Mouse (Mus musculus): Measurements from ENCODE around the gene Srxn1. TPM values are rescaled to one million over a fixed set of nuclear protein-coding genes. Genes with fewer than 3 reads are reported as not detected.

Gene Srxn1
- polyA plus RNA-seq, 1 experiment from 2014 or later, result 15.2 TPM

DNA sequence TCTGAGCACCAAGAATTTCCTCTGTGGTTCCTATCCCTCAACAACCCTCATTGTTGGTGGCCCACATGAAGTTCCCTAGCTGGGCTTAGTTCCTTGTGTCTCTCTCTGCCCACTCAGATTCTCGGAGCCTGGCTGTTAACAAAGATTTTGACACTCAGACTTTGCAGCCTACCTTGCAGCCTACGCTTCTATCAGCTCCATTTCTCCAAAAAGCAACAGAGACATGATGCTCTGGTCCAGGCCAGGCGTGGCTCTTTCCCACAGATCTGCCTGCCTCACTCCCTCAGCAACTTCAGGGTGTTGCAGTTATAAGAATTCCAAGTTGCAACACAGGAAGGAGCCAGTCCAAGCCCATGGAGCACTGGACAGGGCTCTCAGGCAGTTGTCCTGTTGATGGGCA lies 24.5 kb downstream of the Srxn1 start:
- H3K4me1 ChIP-seq, result no peaks in the 10 kb centered on the region
- no peak for ATAC-seq (ENCODE audit: low FRiP score, low read depth)
- no peaks in the 10 kb centered on the region for H3K9me3 ChIP-seq
- WGBS, result 83% methylated on average over 3 of the region's 3 CpGs
- no peak overlapping the region for H3K4me3 ChIP-seq
- H3K4me2 ChIP-seq (replicated peaks), result no peak overlapping the region
- 0 out of 2 replicates have a peak, but pooled peaks cover 3% of the 10 kb centered on the region for H3K27me3 ChIP-seq
- no peak overlapping the region for H3K9ac ChIP-seq (replicated peaks)
- H3K27ac ChIP-seq (replicated peaks), result no peak overlapping the region
- no peaks in the 10 kb centered on the region for H3K36me3 ChIP-seq

DNA sequence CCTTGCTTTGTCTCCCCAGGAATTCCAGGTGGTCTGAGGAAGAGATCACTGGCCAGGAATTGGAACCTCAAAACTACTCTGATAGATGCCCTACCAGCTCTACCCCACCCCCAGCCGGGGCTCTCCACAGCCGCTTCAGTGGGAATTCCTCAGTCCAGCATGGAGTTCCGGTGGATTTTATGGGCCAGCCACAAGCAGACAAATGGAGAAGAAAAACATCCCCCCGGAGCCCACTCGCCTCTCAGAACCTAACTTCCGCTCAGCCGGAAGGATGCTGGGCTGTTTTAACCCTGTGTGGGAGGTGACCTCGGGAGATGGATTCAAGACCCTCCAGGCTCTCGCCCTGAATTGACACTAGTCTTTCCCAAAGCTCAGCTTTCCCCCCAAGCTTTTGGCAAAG lies 26.7 kb downstream of the Srxn1 start:
- H3K4me3 ChIP-seq, result no peak overlapping the region
- no peak overlapping the region for H3K9ac ChIP-seq (replicated peaks)
- WGBS, result 68% methylated on average over 9 of the region's 9 CpGs
- H3K4me2 ChIP-seq (replicated peaks), result no peak overlapping the region
- no peak for ATAC-seq (ENCODE audit: low FRiP score, low read depth)
- 0 out of 2 replicates have a peak, but pooled peaks cover 3% of the 10 kb centered on the region for H3K27me3 ChIP-seq
- H3K4me1 ChIP-seq, result no peaks in the 10 kb centered on the region
- H3K36me3 ChIP-seq, result no peaks in the 10 kb centered on the region
- no peaks in the 10 kb centered on the region for H3K9me3 ChIP-seq
- no peak overlapping the region for H3K27ac ChIP-seq (replicated peaks)

- Histone ChIP-seq H3K27me3 (0 out of 2 replicates have a peak, but pooled peaks cover 3% of the 10 kb centered on the region), H3K4me3 (no peak overlapping the region), H3K36me3 (no peaks in the 10 kb centered on the region), H3K9me3 (no peaks in the 10 kb centered on the region), H3K9ac (replicated peaks) (no peak overlapping the region), H3K4me2 (replicated peaks) (no peak overlapping the region), H3K27ac (replicated peaks) (no peak overlapping the region), H3K4me1 (no peaks in the 10 kb centered on the region)
- ATAC-seq (ENCODE audit: low FRiP score, low read depth), result no peak
- 76% methylated on average over 8 of the region's 8 CpGs for WGBS
Measured at GRCm38 (mm10) chr2:152132691-152133090, 27.4 kb downstream of the Srxn1 start.

DNA sequence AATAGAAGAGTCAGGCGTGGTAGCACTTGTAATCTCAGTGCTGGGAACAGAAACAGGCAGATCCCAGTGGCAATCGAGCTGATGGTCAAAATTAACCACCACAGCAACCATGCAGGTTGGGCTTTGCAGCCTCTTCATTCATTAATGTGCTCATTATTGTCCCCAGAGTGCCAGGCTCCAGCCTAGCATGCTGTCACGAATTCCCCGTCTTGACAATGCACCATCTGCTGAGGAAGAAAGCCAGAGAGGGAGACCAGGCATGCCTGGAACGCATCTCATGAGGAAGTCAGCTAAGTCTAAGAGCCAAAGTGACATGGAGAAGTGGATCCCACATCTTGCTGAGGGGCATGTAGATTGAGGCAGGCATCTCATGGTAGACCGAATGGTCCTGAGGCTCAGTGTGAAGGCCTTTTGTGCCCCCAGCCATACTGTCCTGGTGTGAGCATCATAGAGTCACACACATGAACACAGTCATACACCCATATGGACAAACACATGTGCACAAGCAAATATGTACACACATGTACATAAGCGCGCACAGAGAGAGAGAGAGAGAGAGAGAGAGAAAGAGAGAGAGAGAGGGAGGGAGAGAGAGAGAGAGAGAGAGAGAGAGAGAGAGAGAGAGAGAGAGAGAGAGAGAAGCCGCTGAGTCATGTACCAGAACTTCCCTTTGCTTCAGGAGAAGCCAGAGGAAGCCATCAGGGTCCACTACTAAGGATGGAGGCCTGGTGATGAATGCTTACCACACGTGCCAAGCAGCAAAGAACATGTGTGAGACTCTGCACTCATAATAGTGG lies 34.1 kb downstream of the Srxn1 start:
- H3K27me3 ChIP-seq, result peaks cover 47% of the 10 kb centered on the region
- H3K27ac ChIP-seq (replicated peaks), result no peak overlapping the region
- no peak for ATAC-seq (ENCODE audit: low FRiP score, low read depth)
- no peak overlapping the region for H3K9ac ChIP-seq (replicated peaks)
- 68% methylated on average over 10 of the region's 10 CpGs for WGBS
- no peak overlapping the region for H3K4me2 ChIP-seq (replicated peaks)
- no peak overlapping the region for H3K4me3 ChIP-seq
- no peaks in the 10 kb centered on the region for H3K36me3 ChIP-seq
- no peaks in the 10 kb centered on the region for H3K9me3 ChIP-seq
- H3K4me1 ChIP-seq, result peaks cover 37% of the 10 kb centered on the region

DNA sequence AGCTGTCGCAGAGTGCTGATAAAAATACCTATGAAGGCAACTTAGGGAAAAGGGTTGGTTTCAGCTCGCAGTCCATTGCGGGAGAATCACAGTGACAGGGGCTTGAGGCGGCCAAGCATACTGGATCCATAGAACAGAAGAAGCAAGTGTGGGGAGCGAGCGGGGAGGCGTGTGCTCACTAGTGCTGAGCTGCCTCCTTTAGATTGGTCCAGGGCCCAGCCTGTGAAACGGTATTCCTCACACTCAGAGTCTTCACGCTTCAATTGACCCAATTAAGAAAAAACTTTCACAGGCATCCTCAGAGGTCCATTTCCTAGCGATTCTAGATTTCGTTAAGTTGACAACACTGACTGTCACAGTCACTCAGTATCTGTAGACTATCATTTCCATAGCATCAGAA lies 35.6 kb downstream of the Srxn1 start:
- Histone ChIP-seq H3K9ac (replicated peaks) (no peak overlapping the region), H3K36me3 (no peaks in the 10 kb centered on the region), H3K9me3 (no peaks in the 10 kb centered on the region), H3K4me2 (replicated peaks) (no peak overlapping the region), H3K4me1 (peaks cover 37% of the 10 kb centered on the region), H3K27ac (replicated peaks) (no peak overlapping the region), H3K27me3 (peaks cover 62% of the 10 kb centered on the region), H3K4me3 (no peak overlapping the region)
- WGBS, result 31% methylated on average over 11 of the region's 11 CpGs
- ATAC-seq (ENCODE audit: low FRiP score, low read depth), result no peak

- peaks cover 37% of the 10 kb centered on the region for H3K4me1 ChIP-seq
- H3K4me2 ChIP-seq (replicated peaks), result peak overlapping the region; percentile 78
- 47% methylated on average over 1 of the region's 1 CpGs for WGBS
- peak overlapping the region; percentile 26 for H3K4me3 ChIP-seq
- no peak overlapping the region for H3K9ac ChIP-seq (replicated peaks)
- no peaks in the 10 kb centered on the region for H3K9me3 ChIP-seq
- no peaks in the 10 kb centered on the region for H3K36me3 ChIP-seq
- ATAC-seq (ENCODE audit: low FRiP score, low read depth), result no peak
- H3K27ac ChIP-seq (replicated peaks), result no peak overlapping the region
- H3K27me3 ChIP-seq, result peaks cover 68% of the 10 kb centered on the region
Measured at GRCm38 (mm10) chr2:152141491-152141890, 36.2 kb downstream of the Srxn1 start.

- Histone ChIP-seq H3K9ac (replicated peaks) (no peak overlapping the region), H3K9me3 (no peaks in the 10 kb centered on the region), H3K27me3 (peaks cover 73% of the 10 kb centered on the region), H3K4me3 (peak overlapping the region; percentile 26), H3K36me3 (no peaks in the 10 kb centered on the region), H3K4me1 (peaks cover 37% of the 10 kb centered on the region), H3K27ac (replicated peaks) (no peak overlapping the region), H3K4me2 (replicated peaks) (peak overlapping the region; percentile 78)
- WGBS, result 2% methylated on average over 13 of the region's 13 CpGs
- peak; percentile 66 for ATAC-seq (ENCODE audit: low FRiP score, low read depth)
Measured at GRCm38 (mm10) chr2:152142046-152142445, 36.7 kb downstream of the Srxn1 start.

- 3% methylated on average over 11 of the region's 11 CpGs for WGBS
- Histone ChIP-seq H3K27ac (replicated peaks) (no peak overlapping the region), H3K4me1 (peaks cover 37% of the 10 kb centered on the region), H3K4me3 (no peak overlapping the region), H3K27me3 (peaks cover 79% of the 10 kb centered on the region), H3K4me2 (replicated peaks) (peak overlapping the region; percentile 78), H3K36me3 (no peaks in the 10 kb centered on the region), H3K9me3 (no peaks in the 10 kb centered on the region), H3K9ac (replicated peaks) (no peak overlapping the region)
- no peak for ATAC-seq (ENCODE audit: low FRiP score, low read depth)
Measured at GRCm38 (mm10) chr2:152142571-152142970, 37.3 kb downstream of the Srxn1 start.

DNA sequence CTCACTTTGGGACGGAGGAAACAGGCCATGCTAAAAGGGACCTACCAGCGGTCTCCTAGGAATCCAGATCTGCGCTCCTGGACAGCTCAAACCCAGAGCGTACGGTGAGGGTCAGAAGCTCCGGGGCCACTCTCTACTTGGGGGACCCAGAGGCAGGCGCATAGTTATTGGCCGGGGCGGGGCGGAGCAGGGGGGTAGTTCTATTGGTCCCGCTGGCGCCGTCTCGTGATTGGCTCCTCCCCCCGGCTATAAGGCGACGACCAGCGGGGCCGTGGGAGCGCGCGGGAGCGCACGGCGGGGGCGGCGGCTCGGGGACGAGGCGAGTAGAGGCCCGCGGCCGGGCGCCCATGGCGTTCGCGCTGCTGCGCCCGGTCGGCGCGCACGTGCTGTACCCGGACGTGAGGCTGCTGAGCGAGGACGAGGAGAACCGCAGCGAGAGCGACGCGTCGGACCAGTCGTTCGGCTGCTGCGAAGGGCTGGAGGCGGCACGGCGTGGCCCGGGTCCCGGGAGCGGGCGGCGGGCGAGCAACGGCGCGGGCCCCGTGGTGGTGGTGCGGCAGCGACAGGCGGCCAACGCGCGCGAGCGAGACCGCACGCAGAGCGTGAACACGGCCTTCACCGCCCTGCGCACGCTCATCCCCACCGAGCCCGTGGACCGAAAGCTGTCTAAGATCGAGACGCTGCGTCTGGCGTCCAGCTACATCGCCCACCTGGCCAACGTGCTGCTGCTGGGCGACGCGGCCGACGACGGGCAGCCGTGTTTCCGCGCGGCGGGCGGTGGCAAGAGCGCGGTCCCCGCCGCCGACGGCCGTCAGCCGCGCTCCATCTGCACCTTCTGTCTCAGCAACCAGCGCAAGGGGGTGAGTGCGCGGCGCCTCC lies 38.2 kb downstream of the Srxn1 start, which contains the start of gene Tcf15:
Gene Tcf15 (plus strand): TSS at position 283 of the 879 bp plus-strand sequence.
- 1% methylated on average over 80 of the region's 118 CpGs for WGBS
- Histone ChIP-seq H3K36me3 (no peaks in the 10 kb centered on the region), H3K4me2 (replicated peaks) (peak within 1 kb of the TSS; percentile 78), H3K27me3 (peaks cover 80% of the 10 kb centered on the region), H3K27ac (replicated peaks) (no peak within 1 kb of the TSS), H3K9ac (replicated peaks) (peak within 1 kb of the TSS; percentile 46), H3K9me3 (no peaks in the 10 kb centered on the region), H3K4me1 (peaks cover 37% of the 10 kb centered on the region), H3K4me3 (peak within 1 kb of the TSS; percentile 48)
- ATAC-seq (ENCODE audit: low FRiP score, low read depth), result peak; percentile 70

DNA sequence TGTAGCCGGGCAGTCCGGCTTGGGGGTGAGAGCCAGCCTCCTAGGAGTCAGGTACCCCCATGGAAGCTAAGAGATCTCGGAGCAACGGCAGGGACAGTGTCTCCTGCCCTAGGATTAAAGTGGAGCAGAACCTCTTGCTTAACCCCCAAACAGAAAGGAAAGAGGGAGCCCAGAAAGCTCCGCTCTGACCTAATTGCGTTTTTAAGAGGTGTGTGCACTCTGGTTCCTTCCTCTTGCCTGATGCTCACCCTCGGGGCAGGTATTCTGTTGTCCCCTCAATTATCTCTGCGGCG lies 38.8 kb downstream of the Srxn1 start:
- Histone ChIP-seq H3K36me3 (no peaks in the 10 kb centered on the region), H3K27ac (replicated peaks) (no peak overlapping the region), H3K27me3 (peaks cover 83% of the 10 kb centered on the region), H3K4me1 (peaks cover 37% of the 10 kb centered on the region), H3K9me3 (no peaks in the 10 kb centered on the region), H3K9ac (replicated peaks) (peak overlapping the region; percentile 46), H3K4me3 (peak overlapping the region; percentile 48), H3K4me2 (replicated peaks) (peak overlapping the region; percentile 78)
- WGBS, result 23% methylated on average over 9 of the region's 9 CpGs
- ATAC-seq (ENCODE audit: low FRiP score, low read depth), result no peak

- 0 out of 2 replicates have a peak overlapping the region, but pooled peaks have one; percentile 78 for H3K4me2 ChIP-seq (replicated peaks)
- no peak for ATAC-seq (ENCODE audit: low FRiP score, low read depth)
- H3K4me3 ChIP-seq, result peak overlapping the region; percentile 48
- H3K4me1 ChIP-seq, result peaks cover 34% of the 10 kb centered on the region
- WGBS, result 69% methylated on average over 5 of the region's 5 CpGs
- H3K9ac ChIP-seq (replicated peaks), result no peak overlapping the region
- H3K27me3 ChIP-seq, result peaks cover 83% of the 10 kb centered on the region
- H3K27ac ChIP-seq (replicated peaks), result no peak overlapping the region
- no peaks in the 10 kb centered on the region for H3K36me3 ChIP-seq
- no peaks in the 10 kb centered on the region for H3K9me3 ChIP-seq
Measured at GRCm38 (mm10) chr2:152144501-152144900, 39.2 kb downstream of the Srxn1 start.

DNA sequence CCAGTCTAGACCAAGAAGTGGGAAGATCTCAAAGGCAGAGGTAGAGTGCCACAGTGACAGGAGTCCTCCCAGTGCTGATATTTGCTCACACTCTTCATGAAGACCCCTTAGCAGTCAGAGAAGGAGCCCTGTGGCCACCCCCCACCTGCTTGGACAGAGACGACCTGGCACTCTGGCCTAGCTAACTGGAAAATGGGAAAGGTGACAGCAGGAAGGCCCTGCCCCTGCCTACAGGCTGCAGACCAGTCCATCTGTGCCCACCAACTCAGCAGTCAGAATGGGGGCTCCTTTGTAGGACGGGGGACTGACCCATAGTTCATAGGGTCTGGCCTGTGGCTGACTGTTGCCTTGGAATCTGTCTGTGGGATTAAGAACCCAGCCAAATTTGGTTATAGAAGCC lies 40.4 kb downstream of the Srxn1 start:
- H3K27ac ChIP-seq (replicated peaks), result no peak overlapping the region
- ATAC-seq (ENCODE audit: low FRiP score, low read depth), result no peak
- no peak overlapping the region for H3K9ac ChIP-seq (replicated peaks)
- H3K4me2 ChIP-seq (replicated peaks), result no peak overlapping the region
- peaks cover 78% of the 10 kb centered on the region for H3K27me3 ChIP-seq
- no peaks in the 10 kb centered on the region for H3K9me3 ChIP-seq
- no peaks in the 10 kb centered on the region for H3K36me3 ChIP-seq
- peaks cover 30% of the 10 kb centered on the region for H3K4me1 ChIP-seq
- no peak overlapping the region for H3K4me3 ChIP-seq
- 59% methylated on average over 2 of the region's 2 CpGs for WGBS
